Mouse (Mus musculus) embryonic facial prominence, embryonic 12.5 days (tissue): ENCODE data around the gene Srcap. TPM values are rescaled to one million over a fixed set of nuclear protein-coding genes. Genes with fewer than 3 reads are reported as not detected.
"Not testable (repeated sequence)": the region's sequence is repeated elsewhere in the genome, so short reads cannot be mapped to it uniquely, and the experiment has no call there.

Experiments
- ATAC-seq: fragments of 200-750 bp; cut with Nextera tagmentation; 2 replicates; pipeline ENCODE4 v1.8.0; 2017; ENCODE audit not compliant: insufficient number of reproducible peaks, insufficient read depth, low FRiP score, low TSS enrichment
- H3K27ac ChIP-seq: fragments of 300-500 bp; sonication (generic); 2 replicates; pipeline ENCODE4 v1.5.1; 2016; ENCODE audit warnings: mild to moderate bottlenecking
- H3K27me3 ChIP-seq: fragments of 300-500 bp; sonication (generic); 2 replicates; pipeline ENCODE4 v1.6.1; 2016; ENCODE audit warnings: mild to moderate bottlenecking, moderate library complexity
- H3K36me3 ChIP-seq: fragments of 300-500 bp; sonication (generic); 2 replicates; pipeline ENCODE4 v1.6.1; 2016; ENCODE audit warnings: mild to moderate bottlenecking
- H3K4me1 ChIP-seq: fragments of 300-500 bp; sonication (generic); 2 replicates; pipeline ENCODE4 v1.6.1; 2016
- H3K4me2 ChIP-seq: fragments of 300-500 bp; sonication (generic); replicated peaks from 2 replicates; pipeline ENCODE4 v1.6.1; 2016; ENCODE audit warnings: mild to moderate bottlenecking, moderate library complexity
- H3K4me3 ChIP-seq: fragments of 300-500 bp; sonication (generic); 2 replicates; pipeline ENCODE4 v1.5.1; 2016; ENCODE audit warnings: mild to moderate bottlenecking
- H3K9ac ChIP-seq: fragments of 300-500 bp; sonication (generic); 2 replicates; pipeline ENCODE4 v1.6.1; 2016; ENCODE audit warnings: mild to moderate bottlenecking, moderate library complexity
- H3K9me3 ChIP-seq: fragments of 300-500 bp; sonication (generic); 2 replicates; pipeline ENCODE4 v1.6.1; 2016; ENCODE audit warnings: mild to moderate bottlenecking, moderate library complexity
- WGBS: fragments of 180-500 bp; shearing (Covaris S2); methylation state at CpG from one replicate; pipeline ENCODE4 v1.1.7; 2016; 5-methylcytosine and 5-hydroxymethylcytosine counted together
- polyA plus RNA-seq: library from polyadenylated mRNA; unstranded; fragments of >200 nt; fragmentation: Nextera tagmentation; extraction: Ambion mirVana; gene quantifications from 2 replicates; pipeline ENCODE4 v1.2.1, GENCODE M21; 2016

Srcap gene
- polyA plus RNA-seq = 88.0 and 88.4 TPM in 2 replicates

- peak within 1 kb of the TSS; percentile 95 for H3K27ac ChIP-seq
- under 1% methylated on average over 37 of the region's 37 CpGs for WGBS
- peak; percentile 99 for ATAC-seq
- peaks cover 16% of the 10 kb centered on the region for H3K4me1 ChIP-seq
- H3K4me2 ChIP-seq = peak within 1 kb of the TSS; percentile 60
- peaks cover 18% of the 10 kb centered on the region for H3K36me3 ChIP-seq
- H3K4me3 ChIP-seq = peak within 1 kb of the TSS; percentile 66
- peak within 1 kb of the TSS; percentile 72 for H3K9ac ChIP-seq
- H3K27me3 ChIP-seq = no peaks in the 10 kb centered on the region
- no peaks in the 10 kb centered on the region for H3K9me3 ChIP-seq
These were observed at the start of gene Srcap for GRCm38 (mm10) chr7:127511808-127512230. TSS of gene Srcap (plus strand) at chr7:127511983.

DNA sequence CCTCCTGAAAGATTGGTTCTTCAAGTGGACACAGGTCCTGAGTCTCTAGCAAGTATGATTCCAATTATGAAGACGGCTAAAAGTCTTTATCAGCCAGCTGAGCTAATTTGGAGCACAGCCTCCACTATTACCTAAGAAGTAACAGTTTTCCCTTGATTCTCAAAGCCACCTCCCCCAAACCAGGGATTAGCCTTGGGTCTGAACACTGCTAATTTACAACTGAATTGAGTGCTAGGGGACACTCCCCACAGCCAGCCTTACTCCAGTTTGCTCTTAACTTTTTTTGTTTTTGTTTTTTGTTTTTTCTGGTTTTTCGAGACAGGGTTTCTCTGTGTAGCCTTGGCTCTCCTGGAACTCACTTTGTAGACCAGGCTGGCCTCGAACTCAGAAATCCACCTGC, 46.6 kb upstream of the Srcap start:
- Histone ChIP-seq H3K4me3 (no peak overlapping the region), H3K27ac (no peak overlapping the region), H3K27me3 (no peaks in the 10 kb centered on the region), H3K9me3 (no peaks in the 10 kb centered on the region), H3K4me1 (peaks cover 6% of the 10 kb centered on the region; the same call in 1 of the 2 replicates), H3K4me2 (no peak overlapping the region), H3K36me3 (peaks cover 50% of the 10 kb centered on the region), H3K9ac (no peak overlapping the region)
- ATAC-seq = no peak
- WGBS = 87% methylated on average over 3 of the region's 3 CpGs

DNA sequence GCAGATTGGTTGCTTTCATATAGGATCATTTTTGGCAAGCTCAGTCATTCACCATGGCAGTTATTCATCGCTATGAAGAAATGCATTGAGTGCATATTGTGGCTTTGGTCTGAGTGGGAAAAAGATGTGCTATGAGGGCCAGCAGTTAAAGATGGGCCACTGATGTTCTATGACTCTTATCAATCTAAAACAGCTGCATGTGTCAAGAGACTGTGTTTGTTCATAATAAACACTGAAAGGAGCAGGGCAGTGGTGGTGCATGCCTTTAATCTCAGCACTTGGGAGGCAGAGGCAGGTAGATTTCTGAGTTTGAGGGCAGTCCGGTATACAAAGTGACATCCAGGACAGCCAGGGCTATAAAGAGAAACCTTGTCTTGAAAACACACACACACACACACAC, 46.1 kb upstream of the Srcap start:
- ATAC-seq, H3K4me2 ChIP-seq, H3K27me3 ChIP-seq, H3K27ac ChIP-seq, H3K4me3 ChIP-seq, H3K4me1 ChIP-seq, H3K9me3 ChIP-seq, H3K9ac ChIP-seq: not testable (repeated sequence)
- peaks cover 45% of the 10 kb centered on the region for H3K36me3 ChIP-seq
- WGBS = 95% methylated on average over 2 of the region's 2 CpGs

- H3K9ac ChIP-seq = no peak overlapping the region
- no peak overlapping the region for H3K4me2 ChIP-seq
- no peak for ATAC-seq
- H3K4me1 ChIP-seq = peaks cover 6% of the 10 kb centered on the region; the same call in 1 of the 2 replicates
- H3K4me3 ChIP-seq = no peak overlapping the region
- H3K36me3 ChIP-seq = peaks cover 41% of the 10 kb centered on the region
- H3K9me3 ChIP-seq = no peaks in the 10 kb centered on the region
- H3K27me3 ChIP-seq = no peaks in the 10 kb centered on the region
- 92% methylated on average over 4 of the region's 4 CpGs for WGBS
- no peak overlapping the region for H3K27ac ChIP-seq
These were observed 45.2 kb upstream of the Srcap start for GRCm38 (mm10) chr7:127466606-127467005.

DNA sequence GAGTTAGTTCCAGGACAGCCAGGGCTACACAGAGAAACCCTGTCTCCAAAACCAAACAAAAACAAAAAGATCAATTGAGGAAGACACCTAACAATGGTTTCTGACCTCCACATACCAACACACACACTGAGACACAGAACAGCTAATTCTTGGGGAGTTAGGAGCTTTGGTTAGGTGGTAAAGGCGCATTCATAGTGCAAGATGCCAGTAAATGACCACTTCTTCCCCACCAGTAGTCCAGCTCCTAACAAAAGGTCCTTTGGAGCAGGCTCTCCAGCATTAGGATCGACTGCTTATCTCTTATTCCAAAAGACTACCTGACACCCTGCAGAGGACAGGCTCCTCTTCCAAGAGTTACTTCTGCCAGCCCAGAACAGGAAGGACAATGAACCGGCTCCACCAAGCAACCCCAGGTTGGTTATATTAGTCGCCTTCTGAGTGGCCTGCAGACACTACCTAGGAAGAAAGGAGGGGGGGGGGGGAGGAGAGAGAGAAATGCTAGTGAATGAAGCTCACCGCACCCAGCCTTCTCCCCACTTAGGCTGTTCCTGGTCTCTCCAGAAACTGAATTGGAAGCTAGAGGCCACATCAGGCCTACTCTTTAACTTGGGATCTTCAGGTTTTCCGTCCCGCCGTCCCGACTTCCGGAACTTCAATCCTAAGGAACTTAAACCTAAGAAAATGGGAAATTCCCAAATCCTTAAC, 41.6 kb upstream of the Srcap start:
- H3K9me3 ChIP-seq = no peaks in the 10 kb centered on the region
- peak overlapping the region; percentile 84 for H3K9ac ChIP-seq
- H3K27ac ChIP-seq = peak overlapping the region; percentile 99
- H3K27me3 ChIP-seq = no peaks in the 10 kb centered on the region
- 8% methylated on average over 10 of the region's 10 CpGs for WGBS
- no peak for ATAC-seq
- peaks cover 12% of the 10 kb centered on the region for H3K4me1 ChIP-seq
- H3K4me3 ChIP-seq = peak overlapping the region; percentile 88
- peak overlapping the region; percentile 87 for H3K4me2 ChIP-seq
- peaks cover 46% of the 10 kb centered on the region for H3K36me3 ChIP-seq

DNA sequence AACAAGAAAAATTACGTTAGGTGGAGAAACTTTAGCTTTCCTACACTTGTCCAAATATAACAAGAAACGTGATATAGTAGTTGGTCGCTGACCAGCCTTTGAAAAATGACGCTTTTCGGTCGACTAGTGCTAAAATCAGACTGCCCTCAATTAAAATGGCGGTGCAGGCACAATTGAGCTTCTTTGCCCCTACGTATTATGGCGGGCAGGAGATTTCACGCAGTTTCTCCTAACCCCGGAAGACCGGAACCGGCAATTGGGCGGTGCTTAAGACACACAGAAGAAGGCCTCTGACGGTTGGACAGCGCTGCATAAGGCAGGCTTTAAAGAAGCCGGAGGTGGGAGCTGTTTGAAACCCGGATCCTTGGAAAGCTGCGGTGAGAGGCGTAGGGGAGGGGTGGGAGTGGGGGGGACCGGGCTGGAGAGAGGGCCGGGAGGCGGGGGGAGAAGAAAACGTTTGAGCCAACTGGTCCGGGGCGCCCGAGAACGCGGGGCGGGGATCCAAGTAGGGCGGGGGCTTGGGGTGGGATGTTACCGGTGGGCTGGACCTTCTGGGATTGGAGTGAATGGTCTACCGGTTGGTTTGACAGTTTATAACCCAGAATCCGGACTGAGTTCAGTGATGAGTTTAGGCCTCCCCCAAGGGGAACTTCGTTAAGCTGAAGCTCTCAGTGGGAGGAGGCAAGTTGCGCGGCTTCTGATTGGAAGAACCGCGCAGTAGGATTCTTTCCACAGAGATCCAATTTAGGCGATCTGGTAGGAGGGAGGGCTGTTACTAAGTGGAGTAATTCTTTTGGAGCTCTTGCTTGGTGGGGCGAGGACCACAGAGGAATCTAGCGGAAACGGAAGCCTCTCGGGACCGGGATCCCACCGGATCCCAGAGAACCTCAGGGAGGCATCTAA, 40.8 kb upstream of the Srcap start:
- H3K27me3 ChIP-seq = no peaks in the 10 kb centered on the region
- H3K9ac ChIP-seq = peak overlapping the region; percentile 84
- peaks cover 46% of the 10 kb centered on the region for H3K36me3 ChIP-seq
- peak overlapping the region; percentile 88 for H3K4me3 ChIP-seq
- WGBS = under 1% methylated on average over 46 of the region's 46 CpGs
- H3K9me3 ChIP-seq = no peaks in the 10 kb centered on the region
- peak; percentile 94 for ATAC-seq
- peak overlapping the region; percentile 99 for H3K27ac ChIP-seq
- peak overlapping the region; percentile 87 for H3K4me2 ChIP-seq
- H3K4me1 ChIP-seq = peaks cover 12% of the 10 kb centered on the region

- peaks cover 46% of the 10 kb centered on the region for H3K36me3 ChIP-seq
- WGBS = 1% methylated on average over 25 of the region's 25 CpGs
- H3K9ac ChIP-seq = peak overlapping the region; percentile 84
- H3K9me3 ChIP-seq = no peaks in the 10 kb centered on the region
- peak; percentile 36; the same call in 1 of the 2 replicates for ATAC-seq
- peak overlapping the region; percentile 88 for H3K4me3 ChIP-seq
- H3K27me3 ChIP-seq = no peaks in the 10 kb centered on the region
- peak overlapping the region; percentile 99 for H3K27ac ChIP-seq
- peak overlapping the region; percentile 87 for H3K4me2 ChIP-seq
- H3K4me1 ChIP-seq = peaks cover 12% of the 10 kb centered on the region
These were observed 40.2 kb upstream of the Srcap start for GRCm38 (mm10) chr7:127471646-127472010.

DNA sequence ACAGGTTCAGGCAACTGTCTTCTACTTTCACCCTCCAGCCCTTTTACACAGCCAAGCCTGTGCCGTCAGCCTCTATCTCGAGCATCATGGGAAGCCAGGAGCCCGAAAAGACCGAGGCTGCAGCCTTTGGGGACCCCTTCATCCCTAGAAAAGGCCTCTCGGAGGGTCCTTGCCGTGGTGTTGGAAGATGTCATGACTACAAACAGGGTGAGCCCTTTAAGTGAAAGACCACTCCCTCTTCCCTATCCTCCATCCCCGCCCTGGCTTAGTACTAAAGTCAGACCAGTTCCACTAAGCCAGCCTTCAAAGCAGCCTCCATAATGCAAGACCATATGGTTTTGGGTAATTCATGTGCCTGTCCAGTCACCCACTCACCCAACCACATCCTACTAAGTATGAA, 39.7 kb upstream of the Srcap start:
- Histone ChIP-seq H3K4me2 (peak overlapping the region; percentile 87), H3K4me3 (peak overlapping the region; percentile 88), H3K27me3 (no peaks in the 10 kb centered on the region), H3K9me3 (no peaks in the 10 kb centered on the region), H3K27ac (peak overlapping the region; percentile 99), H3K4me1 (peaks cover 15% of the 10 kb centered on the region), H3K9ac (peak overlapping the region; percentile 84), H3K36me3 (peaks cover 43% of the 10 kb centered on the region)
- 1% methylated on average over 7 of the region's 7 CpGs for WGBS
- ATAC-seq = no peak

DNA sequence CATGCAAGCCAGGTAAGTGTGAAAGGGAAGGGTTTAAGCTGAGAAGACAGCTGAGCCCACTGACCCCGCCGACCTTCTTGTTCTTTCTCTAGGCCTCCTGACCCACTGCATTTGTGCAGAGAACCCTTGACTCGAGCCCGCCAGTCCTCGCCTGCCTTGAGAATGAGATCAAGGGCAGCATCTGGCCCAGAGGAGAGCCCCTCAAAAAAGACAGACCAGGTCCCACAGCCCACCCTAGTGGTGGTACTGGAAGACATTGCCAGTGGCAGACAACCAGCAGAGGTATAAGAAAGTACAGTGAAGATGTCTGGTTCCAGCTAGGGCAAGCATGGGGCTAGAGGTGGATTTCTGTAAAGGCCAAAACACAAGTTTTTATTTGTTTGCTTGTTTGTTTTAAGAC, 38.1 kb upstream of the Srcap start:
- no peak for ATAC-seq
- H3K36me3 ChIP-seq = peaks cover 31% of the 10 kb centered on the region

DNA sequence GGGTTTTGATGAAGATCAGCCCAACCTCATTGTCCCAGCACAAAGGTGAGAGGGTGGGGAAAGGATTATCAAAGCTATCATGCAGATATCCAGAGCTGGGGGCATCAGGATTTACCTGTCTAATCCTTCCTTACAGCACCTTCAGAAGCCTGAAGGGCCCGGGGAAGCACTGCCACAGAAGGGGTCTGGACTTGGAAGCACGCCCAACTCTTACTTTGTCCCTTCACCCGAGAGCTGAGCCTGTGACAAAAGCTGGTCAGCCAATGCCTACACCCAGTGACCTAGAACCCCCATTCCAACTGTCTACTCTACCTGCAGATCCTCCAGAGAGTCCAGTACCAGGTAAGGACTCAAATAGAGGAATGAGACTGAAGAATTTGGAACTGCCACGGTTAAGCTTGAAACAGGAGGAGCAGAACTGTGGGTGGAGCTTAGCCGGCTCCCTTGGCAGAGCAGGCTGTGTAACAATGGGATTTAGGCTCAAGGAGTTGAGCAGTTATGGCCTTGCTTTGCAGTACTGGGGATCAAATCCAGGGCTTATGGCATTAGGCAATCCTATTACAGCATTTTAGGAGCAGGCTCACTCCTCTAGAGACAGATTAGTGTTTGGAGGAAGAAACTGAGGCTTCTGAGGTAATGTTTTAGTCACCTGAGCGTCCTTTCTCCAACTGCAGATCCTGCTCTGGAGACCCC, 37.3 kb upstream of the Srcap start:
- Histone ChIP-seq H3K36me3 (peaks cover 31% of the 10 kb centered on the region), H3K4me3 (no peak overlapping the region), H3K4me1 (peaks cover 18% of the 10 kb centered on the region), H3K9me3 (no peaks in the 10 kb centered on the region), H3K27ac (no peak overlapping the region), H3K9ac (no peak overlapping the region), H3K27me3 (no peaks in the 10 kb centered on the region), H3K4me2 (no peak overlapping the region)
- 83% methylated on average over 6 of the region's 6 CpGs for WGBS
- no peak for ATAC-seq

More for the DNA sequence above, 38.1 kb upstream of the Srcap start:
- Histone ChIP-seq H3K27me3 (no peaks in the 10 kb centered on the region), H3K27ac (no peak overlapping the region), H3K4me3 (no peak overlapping the region), H3K9me3 (no peaks in the 10 kb centered on the region), H3K9ac (no peak overlapping the region), H3K4me1 (peaks cover 18% of the 10 kb centered on the region), H3K4me2 (no peak overlapping the region)
- 89% methylated on average over 5 of the region's 5 CpGs for WGBS

- H3K4me3 ChIP-seq = no peak overlapping the region
- no peak for ATAC-seq
- no peaks in the 10 kb centered on the region for H3K9me3 ChIP-seq
- no peak overlapping the region for H3K9ac ChIP-seq
- no peaks in the 10 kb centered on the region for H3K27me3 ChIP-seq
- no peak overlapping the region for H3K4me2 ChIP-seq
- 91% methylated on average over 11 of the region's 11 CpGs for WGBS
- peaks cover 33% of the 10 kb centered on the region for H3K36me3 ChIP-seq
- H3K27ac ChIP-seq = no peak overlapping the region
- peaks cover 18% of the 10 kb centered on the region for H3K4me1 ChIP-seq
These were observed 36.5 kb upstream of the Srcap start for GRCm38 (mm10) chr7:127475186-127475740.
